Mouse (Mus musculus) embryonic stem cell, embryonic (primary cell): ENCODE data around the gene Lrrn4cl.

Experiments used
- CTCF ChIA-PET, 4 experiments: fragments of 300-600 bp in 2 of 4; fragments of 350-600 bp in 2 of 4; sonication (Branson Sonifier 250); formaldehyde crosslinking; loops; one replicate each; lab custom pipeline; 2022; ENCODE audit warnings: inconsistent platforms in 2 of 4; lab: Charles Lee
- POLR2A ChIA-PET, 4 experiments: fragments of 300-600 bp in 2 of 4; fragments of 350-600 bp in 2 of 4; sonication (Branson Sonifier 250); formaldehyde crosslinking; loops; one replicate each; lab custom pipeline; 2022; ENCODE audit warnings: antibody characterized with exemption in 4 of 4, inconsistent platforms in 1 of 4; lab: Charles Lee

The Lrrn4cl gene

DNA sequence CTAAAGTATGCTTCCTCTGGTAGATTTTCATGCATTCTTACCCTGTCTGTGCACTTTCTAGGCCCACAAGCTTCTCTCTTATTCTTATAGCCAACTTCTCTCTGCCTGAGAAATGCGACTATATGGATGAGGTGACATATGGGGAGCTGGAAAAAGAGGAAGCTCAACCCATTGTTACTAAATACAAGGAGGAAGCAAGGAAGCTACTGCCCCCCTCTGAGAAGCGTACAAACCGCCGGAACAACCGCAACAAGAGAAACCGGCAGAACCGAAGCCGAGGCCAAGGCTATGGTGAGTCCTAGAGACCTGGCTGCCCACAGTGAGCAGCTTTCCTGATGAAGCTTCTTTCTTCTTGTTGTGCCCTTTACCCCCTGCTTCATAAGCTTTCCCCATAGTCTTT is 20.9 kb upstream of the Lrrn4cl start, which contains the start of gene AC129217.1:
AC129217.1 (plus strand) TSS at position 114 of the 400 bp plus-strand sequence.
- CTCF ChIA-PET = interaction anchor here in 1 of 4 experiments (1.0 to 1.1 kb wide), 2 partner anchors 36 to 112 kb away, joined by 3 read pairs; no protein-coding TSS in a partner anchor
- POLR2A ChIA-PET = interaction anchor here (0.6 to 8.9 kb wide), 57 partner anchors 9 to 155 kb away, joined by 3 to 113 read pairs (median 5); partner anchors contain the start of genes Gng3 (in 4 of the 4), Hnrnpul2 (in 3 of the 4), Nxf1 (in 3 of the 4) and Slc3a2 (in 3 of the 4)

DNA sequence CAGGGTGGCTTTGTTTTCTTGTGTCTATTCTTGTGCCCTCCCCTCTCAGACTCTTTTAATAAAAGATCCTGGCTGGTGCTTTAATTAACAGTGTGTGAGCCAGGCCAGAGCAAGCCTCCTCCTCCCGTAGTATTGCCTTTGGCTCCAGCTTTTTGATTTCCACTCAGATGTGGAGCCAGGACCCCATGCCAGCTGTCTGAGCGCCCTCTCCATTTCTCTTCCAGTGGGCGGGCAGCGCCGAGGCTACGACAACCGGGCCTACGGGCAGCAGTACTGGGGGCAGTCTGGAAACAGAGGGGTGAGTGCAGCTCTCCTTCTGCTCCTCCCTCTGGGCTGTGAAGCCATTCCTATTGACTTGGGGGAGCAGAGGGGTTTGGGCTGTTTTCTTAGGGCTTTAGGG is 19.9 kb upstream of the Lrrn4cl start:
- ChIA-PET CTCF (interaction anchor here in 2 of 4 experiments (0.7 to 0.9 kb wide), 3 partner anchors 12 to 89 kb away, joined by 3 to 4 read pairs (median 3); partner anchors contain the start of genes B3gat3 (in 1 of the 2) and Ttc9c (in 1 of the 2)), POLR2A (interaction anchor here in 3 of 4 experiments (0.6 to 8.9 kb wide), 31 partner anchors 8 to 154 kb away, joined by 3 to 113 read pairs (median 5); partner anchors contain the start of genes Hnrnpul2 (in 3 of the 3), Ttc9c (in 3 of the 3), Gng3 (in 2 of the 3) and Nxf1 (in 2 of the 3))

DNA sequence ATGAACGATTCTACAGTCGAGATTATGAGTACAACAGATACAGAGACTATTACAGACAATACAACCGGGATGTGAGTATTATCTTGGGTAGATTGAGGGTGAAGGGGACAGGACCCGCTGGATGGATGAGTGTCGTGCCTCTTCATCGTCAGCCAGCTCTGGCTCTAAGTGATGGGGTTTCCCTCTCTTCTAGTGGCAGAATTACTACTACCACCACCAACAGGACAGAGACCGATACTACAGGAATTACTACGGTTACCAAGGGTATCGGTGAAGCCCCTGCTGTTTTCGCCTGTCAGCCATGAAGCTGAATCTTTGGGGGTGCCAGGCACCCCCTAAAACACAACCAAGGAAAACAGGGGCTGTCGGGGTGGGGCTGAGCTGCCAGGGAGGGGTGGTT is 19.3 kb upstream of the Lrrn4cl start:
- ChIA-PET CTCF (interaction anchor here in 2 of 4 experiments (0.7 to 0.9 kb wide), 3 partner anchors 12 to 89 kb away, joined by 3 to 4 read pairs (median 3); partner anchors contain the start of genes B3gat3 (in 1 of the 2) and Ttc9c (in 1 of the 2)), POLR2A (interaction anchor here in 3 of 4 experiments (0.7 to 8.9 kb wide), 26 partner anchors 8 to 155 kb away, joined by 3 to 113 read pairs (median 4); partner anchors contain the start of genes Hnrnpul2 (in 3 of the 3), Ttc9c (in 3 of the 3), Slc3a2 (in 2 of the 3) and Taf6l (in 2 of the 3))

DNA sequence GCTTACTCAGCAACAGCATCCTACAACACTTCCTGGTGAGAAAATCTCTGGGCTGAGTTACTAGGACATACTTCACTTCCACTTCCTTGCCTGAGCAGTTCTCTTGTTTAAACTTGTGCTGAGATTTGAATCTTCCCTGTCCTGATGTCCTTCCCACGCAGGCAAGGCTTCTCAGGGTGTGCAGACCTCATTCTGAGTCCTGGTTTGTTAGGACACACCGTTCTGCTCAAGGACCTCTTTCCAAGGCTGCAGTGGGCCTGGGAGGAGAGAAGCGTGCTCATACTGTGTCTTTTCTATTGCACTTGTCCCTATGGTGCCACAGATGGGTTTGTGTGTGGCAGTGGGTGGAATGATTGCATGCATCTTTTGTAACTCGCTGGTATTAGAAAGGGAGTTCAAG is 17.6 kb upstream of the Lrrn4cl start:
- CTCF ChIA-PET = no interaction called here
- POLR2A ChIA-PET = interaction anchor here in 3 of 4 experiments (0.6 to 8.9 kb wide), 13 partner anchors 9 to 120 kb away, joined by 3 to 113 read pairs (median 6); partner anchors contain the start of genes Hnrnpul2 (in 2 of the 3), Slc3a2 (in 2 of the 3), Ttc9c (in 2 of the 3) and Nxf1 (in 1 of the 3)

DNA sequence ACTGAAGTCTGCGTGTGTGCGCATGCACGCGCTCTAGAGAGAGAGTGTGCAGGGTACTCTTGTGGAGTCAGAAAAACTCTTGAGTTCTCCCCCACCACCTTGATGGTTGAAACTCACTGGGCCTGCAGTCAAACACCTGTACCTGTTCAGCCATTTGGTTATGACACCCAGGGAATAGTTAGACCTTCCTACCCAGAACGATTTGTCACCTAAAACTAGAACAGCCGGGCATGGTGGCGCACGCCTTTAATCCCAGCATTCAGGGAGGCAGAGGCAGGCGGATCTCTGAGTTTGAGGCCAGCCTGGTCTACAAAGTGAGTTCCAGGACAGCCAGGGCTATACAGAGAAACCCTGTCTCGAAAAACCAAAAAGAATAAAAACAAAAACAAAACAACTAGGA is 14.2 kb upstream of the Lrrn4cl start:
- ChIA-PET CTCF (interaction anchor here in 1 of 4 experiments (0.6 kb wide), 1 partner anchor 83 kb away, joined by 3 read pairs; no protein-coding TSS in a partner anchor), POLR2A (interaction anchor here (0.7 to 8.9 kb wide), 37 partner anchors 8 to 148 kb away, joined by 3 to 113 read pairs (median 5); partner anchors contain the start of genes Hnrnpul2 (in 3 of the 4), Ttc9c (in 3 of the 4), 1810009A15Rik (in 2 of the 4) and Eef1g (in 2 of the 4))

DNA sequence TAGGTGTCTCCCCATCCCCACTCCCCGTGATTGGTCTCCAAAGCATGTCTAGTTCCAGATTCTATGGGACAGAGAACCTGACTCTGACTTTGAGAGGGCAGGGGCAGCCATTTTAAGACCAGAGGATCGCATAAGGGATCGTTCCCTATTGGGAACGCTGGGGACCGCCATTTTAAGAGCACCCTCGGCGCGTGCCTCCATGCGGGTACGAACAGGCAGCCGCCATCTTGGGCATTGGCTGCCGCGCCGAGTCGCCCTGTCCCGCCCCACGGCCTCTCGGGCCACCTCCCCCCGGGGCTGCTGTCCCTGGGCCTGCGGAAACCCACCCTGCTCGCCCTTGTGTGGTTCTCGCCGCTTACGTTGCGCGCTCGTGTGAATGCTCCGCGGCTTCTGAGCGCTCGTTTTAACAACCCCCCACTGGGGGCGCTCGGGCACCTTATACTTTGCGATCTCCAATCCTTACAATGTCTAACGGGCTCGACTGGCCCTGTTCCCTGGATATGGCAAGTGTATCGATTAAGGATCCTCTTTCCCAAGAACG is 13.2 kb upstream of the Lrrn4cl start, which contains the start of gene Bscl2:
Bscl2 (plus strand) TSS at position 217 of the 541 bp plus-strand sequence.
- POLR2A ChIA-PET = interaction anchor here in 2 of 4 experiments (0.7 to 8.9 kb wide), 39 partner anchors 7 to 262 kb away, joined by 3 to 113 read pairs (median 15); partner anchors contain the start of genes Hnrnpul2 (in 2 of the 2), Ttc9c (in 2 of the 2), Zbtb3 (in 2 of the 2) and 1810009A15Rik (in 1 of the 2)
- CTCF ChIA-PET = no interaction called here

DNA sequence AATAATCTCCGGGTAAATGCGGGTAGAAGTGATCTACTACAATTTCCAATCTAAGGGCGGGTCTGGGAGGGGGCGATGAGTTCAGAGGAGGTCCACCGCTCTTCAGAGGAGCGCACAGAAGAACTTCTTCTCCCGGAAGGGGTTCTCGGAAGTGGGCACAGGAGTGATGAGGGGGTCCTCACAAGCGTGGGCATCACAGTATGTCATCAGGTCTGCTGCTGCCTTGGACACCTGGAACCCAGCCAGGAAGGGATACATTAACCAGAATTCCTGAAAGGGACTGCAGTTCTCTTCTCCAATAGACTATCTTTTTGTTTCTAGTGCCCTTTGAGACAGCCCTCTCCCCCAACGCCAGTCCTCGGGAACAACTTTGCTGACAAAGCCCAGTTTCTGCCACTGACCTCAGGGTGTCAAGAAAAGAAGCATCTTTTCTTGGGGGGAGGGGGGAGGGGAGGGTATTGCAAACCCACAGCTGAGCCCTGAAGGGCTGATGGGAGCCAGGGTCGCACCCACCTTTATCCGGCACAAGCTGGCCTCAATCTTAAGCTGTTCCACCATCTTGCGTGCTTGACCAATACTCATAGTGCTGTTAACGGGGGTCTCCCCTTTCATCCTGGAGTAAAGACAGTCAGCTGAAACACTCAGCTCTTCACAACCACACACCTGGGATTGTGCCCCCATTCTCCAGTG is 12.4 kb upstream of the Lrrn4cl start:
- POLR2A ChIA-PET = interaction anchor here (0.6 to 3.6 kb wide), 104 partner anchors 8 to 274 kb away, joined by 3 to 75 read pairs (median 6); partner anchors contain the start of genes AC129217.1 (in 4 of the 4), Lrrn4cl (in 4 of the 4), Eef1g (in 3 of the 4) and Slc3a2 (in 3 of the 4)
- CTCF ChIA-PET = interaction anchor here (0.6 to 1.7 kb wide), 6 partner anchors 14 to 869 kb away, joined by 3 to 7 read pairs (median 4); no protein-coding TSS in a partner anchor

DNA sequence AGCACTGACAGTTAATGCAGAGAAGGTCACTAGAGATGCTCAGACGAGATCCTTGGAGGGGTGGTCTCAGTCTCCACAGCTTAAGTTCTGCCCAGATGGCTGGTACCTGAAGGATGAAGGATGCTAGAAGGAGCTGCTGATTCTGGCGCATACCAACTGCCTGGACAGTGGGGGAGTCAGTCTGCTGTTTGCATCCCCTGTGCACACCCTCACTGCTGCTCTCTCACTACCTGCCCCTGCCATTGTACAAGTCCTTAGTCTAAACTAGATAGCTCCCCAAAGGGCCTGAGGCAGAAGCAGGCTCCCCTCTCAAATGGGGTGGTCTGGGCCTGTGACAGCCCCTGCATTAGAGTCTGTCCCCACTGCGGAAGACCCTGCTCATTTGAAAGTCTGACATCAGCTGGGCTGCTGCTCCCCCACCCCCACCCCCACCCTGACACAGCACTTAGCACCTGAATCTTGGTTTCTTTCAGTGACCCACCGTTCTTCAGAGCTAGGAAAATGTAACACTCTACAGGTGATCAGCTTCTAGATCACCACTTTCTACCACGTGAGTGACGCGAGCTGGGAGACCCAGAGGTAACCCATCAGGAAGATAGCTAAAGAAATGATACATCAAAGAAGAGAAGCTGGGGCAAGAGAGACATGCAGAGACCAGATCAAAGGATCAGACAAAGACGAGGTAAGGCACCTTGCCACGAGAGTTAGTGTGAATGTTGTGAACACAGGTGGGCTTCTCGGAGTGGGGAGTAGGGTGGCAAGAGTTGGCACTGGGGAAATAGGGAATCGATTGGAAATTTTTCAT is 11.3 kb upstream of the Lrrn4cl start, which contains the start of gene Gng3:
Gng3 (minus strand) TSS at position 92 of the 805 bp plus-strand sequence.
- CTCF ChIA-PET = interaction anchor here in 3 of 4 experiments (0.7 to 1.7 kb wide), 12 partner anchors 11 to 272 kb away, joined by 3 to 8 read pairs (median 4); partner anchors contain the start of genes Lrrn4cl (in 1 of the 3) and Tut1 (in 1 of the 3)
- POLR2A ChIA-PET = interaction anchor here (0.6 to 3.6 kb wide), 145 partner anchors 9 to 1423 kb away, joined by 3 to 75 read pairs (median 5); partner anchors contain the start of genes AC129217.1 (in 4 of the 4), Eef1g (in 4 of the 4), Lrrn4cl (in 4 of the 4) and B3gat3 (in 3 of the 4)

DNA sequence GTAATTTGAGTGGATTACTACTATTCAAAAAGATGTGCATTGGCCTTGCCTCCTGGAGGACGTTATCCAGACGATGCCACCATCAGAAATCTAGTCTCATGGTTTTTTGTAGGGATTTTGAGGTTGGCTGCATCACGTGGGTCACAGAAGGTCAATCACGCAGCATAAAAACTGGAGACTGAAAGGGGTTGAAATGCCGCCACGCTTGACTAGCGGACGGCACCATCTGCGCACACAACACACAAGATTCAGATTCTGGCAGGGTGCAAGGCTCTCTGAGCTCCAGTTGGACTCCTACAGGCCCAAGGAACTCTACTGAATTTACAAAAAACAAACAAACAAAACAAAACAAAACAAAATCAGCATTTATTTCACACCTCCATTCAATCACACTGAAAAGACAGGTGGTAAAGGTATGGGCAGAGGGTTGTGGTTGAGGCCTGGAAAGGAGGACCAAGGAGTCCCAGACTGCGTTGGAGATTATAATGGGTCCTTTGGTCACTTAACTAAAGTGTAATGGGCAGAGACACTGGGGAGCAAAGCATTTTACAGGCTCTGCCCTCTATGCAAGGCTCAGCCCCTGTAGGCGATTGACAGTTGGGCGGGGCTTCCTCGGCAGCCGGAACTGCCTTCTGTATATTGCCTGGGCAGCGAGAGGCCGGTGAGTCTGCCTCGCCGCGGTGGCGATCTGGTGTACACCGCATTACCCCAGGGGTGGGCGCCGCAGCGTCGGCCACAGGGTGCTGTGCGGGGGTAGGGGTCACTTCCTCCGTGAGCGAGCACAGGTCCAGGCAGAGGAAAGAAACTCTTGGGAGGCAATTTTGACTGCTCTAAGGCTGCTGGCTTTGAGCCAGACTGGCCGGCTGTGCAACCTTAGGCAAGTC is 10.4 kb upstream of the Lrrn4cl start:
- POLR2A ChIA-PET = interaction anchor here (0.6 to 3.6 kb wide), 88 partner anchors 9 to 1423 kb away, joined by 3 to 75 read pairs (median 8); partner anchors contain the start of genes B3gat3 (in 3 of the 4), Hnrnpul2 (in 3 of the 4), Lrrn4cl (in 3 of the 4) and Polr2g (in 3 of the 4)
- CTCF ChIA-PET = interaction anchor here in 2 of 4 experiments (1.3 to 1.7 kb wide), 4 partner anchors 10 to 121 kb away, joined by 3 to 8 read pairs (median 4); partner anchors contain the start of gene Lrrn4cl (in 1 of the 2)

DNA sequence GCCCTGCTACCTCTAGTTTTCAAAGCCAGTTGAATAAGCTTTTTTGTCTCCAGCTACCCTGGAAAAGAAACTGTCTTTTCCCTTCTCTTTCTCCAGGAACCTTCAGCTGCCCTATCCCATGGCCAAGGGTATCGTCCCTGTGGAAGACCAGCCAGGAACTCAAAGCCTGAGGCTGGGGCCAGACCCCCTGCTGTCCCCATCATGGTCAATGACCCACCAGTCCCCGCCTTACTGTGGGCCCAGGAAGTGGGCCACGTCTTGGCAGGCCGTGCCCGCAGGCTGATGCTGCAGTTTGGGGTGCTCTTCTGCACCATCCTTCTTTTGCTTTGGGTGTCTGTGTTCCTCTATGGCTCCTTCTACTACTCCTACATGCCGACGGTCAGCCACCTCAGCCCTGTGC is 9.6 kb upstream of the Lrrn4cl start:
- CTCF ChIA-PET = no interaction called here
- POLR2A ChIA-PET = interaction anchor here in 2 of 4 experiments (0.8 to 3.6 kb wide), 6 partner anchors 8 to 150 kb away, joined by 3 to 42 read pairs (median 20); partner anchors contain the start of genes 1810009A15Rik (in 1 of the 2), Ahnak (in 1 of the 2), Gm49416 (in 1 of the 2) and Lrrn4cl (in 1 of the 2)

DNA sequence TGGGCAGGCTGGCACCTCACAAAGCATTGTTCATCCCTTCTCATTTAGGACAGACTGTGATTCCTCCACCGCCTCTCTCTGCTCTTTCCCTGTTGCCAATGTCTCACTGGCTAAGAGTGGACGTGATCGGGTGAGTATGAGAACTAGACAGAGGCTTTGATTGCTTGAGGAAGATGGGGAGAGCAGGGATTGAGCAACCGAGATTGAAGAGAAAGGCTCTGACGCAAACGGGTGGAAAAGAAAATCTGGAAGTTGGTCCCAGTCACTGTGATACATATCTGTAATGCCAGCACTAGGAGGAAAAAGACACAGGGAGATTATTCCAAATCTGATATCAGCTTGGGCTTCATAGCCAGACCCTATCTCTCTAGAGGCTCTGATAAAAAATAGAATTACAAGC is 7.6 kb upstream of the Lrrn4cl start:
- CTCF ChIA-PET = no interaction called here
- POLR2A ChIA-PET = interaction anchor here in 2 of 4 experiments (1.1 to 2.3 kb wide), 6 partner anchors 9 to 120 kb away, joined by 3 to 6 read pairs (median 4); partner anchors contain the start of genes Slc3a2 (in 1 of the 2) and Taf6l (in 1 of the 2)

DNA sequence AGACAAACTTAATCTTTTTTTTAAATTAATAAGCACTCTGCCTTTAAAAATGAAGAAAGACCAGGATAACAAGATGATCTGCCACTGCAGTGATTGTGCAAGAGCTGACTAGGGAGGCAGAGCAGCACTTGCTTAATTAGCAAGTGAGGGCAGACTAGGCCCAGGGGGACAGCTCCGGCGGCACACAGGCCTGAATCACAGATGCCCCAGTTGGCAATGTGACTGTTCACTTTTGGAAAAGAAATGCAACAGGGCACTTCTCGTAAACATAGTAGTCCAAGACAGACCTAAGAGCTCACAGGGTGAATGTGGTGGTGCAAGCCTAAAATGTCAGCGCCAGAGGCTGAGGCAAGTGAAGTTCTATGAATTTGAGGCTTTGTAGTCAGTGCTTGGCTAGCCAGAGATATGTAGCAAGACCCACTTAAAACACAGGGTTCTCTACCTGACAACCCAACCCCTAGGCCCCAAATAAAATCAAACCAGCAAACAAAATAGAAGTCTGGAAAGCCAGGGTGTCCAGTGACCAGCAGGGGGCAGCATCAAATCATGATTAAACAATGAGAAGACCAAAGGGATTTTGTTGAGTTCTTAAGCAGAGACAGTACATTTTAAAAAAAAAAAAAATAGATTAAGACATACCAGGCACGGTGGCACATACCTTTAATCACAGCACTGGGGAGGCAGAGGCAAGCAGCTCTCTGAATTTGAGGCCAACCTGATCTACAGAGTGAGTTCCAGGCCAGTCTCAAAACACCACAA is 6.0 kb upstream of the Lrrn4cl start:
- CTCF ChIA-PET = interaction anchor here in 3 of 4 experiments (0.6 to 1.4 kb wide), 5 partner anchors 32 to 265 kb away, joined by 3 to 5 read pairs (median 4); no protein-coding TSS in a partner anchor
- POLR2A ChIA-PET = interaction anchor here in 2 of 4 experiments (0.6 to 7.4 kb wide), 18 partner anchors 9 to 140 kb away, joined by 3 to 74 read pairs (median 4); partner anchors contain the start of genes 1810009A15Rik (in 2 of the 2), Gm49416 (in 2 of the 2), Slc3a2 (in 2 of the 2) and Eef1g (in 1 of the 2)

DNA sequence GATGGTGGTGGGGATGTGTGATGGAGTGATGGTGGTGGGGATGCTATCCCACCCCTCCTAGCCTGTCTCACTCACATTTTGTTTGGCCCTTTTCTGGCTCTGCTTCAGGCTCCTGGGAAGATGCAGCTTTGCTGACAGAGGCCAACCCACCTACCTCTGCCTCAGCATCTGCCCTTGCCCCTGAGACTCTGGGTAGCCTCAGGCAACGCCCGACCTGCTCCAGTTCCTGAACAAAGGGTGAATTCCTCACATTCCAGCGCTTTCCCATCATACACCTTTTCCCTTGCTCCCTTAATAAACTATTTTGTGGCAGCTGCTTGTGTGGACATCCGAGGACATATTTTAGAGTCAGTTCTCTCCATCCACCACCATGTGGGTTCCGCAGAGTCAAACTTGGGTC is 2.2 kb upstream of the Lrrn4cl start:
- CTCF ChIA-PET = interaction anchor here in 2 of 4 experiments (1.0 to 2.0 kb wide), 3 partner anchors 9 to 13 kb away, joined by 3 to 9 read pairs (median 4); no protein-coding TSS in a partner anchor

DNA sequence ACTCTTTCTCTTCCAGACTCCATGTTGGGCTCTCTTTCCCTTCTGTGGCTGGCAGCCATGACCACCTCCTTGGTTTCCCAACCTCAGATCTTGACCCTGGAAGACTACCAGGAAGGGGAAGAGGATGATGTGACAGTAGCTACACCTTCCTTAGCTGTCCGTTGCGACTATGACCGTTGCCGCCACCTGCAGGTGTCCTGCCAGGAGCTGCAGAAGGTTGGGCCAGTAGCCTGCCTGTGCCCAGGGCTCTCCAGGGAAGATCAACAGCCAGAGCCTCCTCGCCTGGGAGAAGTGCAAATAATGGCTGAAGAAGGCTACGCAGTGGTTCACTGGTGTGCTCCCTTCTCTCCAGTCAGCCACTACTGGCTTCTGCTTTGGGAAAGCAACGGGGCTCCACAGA is 1.1 kb downstream of the Lrrn4cl start:
- POLR2A ChIA-PET = interaction anchor here (0.6 to 4.1 kb wide), 57 partner anchors 8 to 258 kb away, joined by 3 to 39 read pairs (median 5); partner anchors contain the start of genes 1810009A15Rik (in 4 of the 4), Gm49416 (in 4 of the 4), Gng3 (in 3 of the 4) and Ubxn1 (in 3 of the 4)
- CTCF ChIA-PET = interaction anchor here in 2 of 4 experiments (0.8 to 2.6 kb wide), 13 partner anchors 9 to 239 kb away, joined by 3 to 8 read pairs (median 3); partner anchors contain the start of genes Gng3 (in 2 of the 2) and Eef1g (in 1 of the 2)

More for the DNA sequence above, 2.2 kb upstream of the Lrrn4cl start:
- POLR2A ChIA-PET = interaction anchor here in 2 of 4 experiments (0.6 to 7.4 kb wide), 19 partner anchors 9 to 147 kb away, joined by 3 to 74 read pairs (median 3); partner anchors contain the start of genes Gng3 (in 2 of the 2), Ttc9c (in 2 of the 2), Uqcc3 (in 2 of the 2) and 1810009A15Rik (in 1 of the 2)
